Mouse (Mus musculus) liver, embryonic 12.5 days (tissue): ENCODE measurements around the gene Stard3. TPM values are rescaled to one million over a fixed set of nuclear protein-coding genes. Genes with fewer than 3 reads are reported as not detected.

Source experiments
- ATAC-seq: fragments of 200-750 bp; cut with Nextera tagmentation; 2 replicates; pipeline ENCODE4 v1.8.0; 2017; ENCODE audit warnings: moderate number of reproducible peaks, mild to moderate bottlenecking, moderate library complexity
- H3K27ac ChIP-seq: fragments of 300-500 bp; sonication (generic); 2 replicates; pipeline ENCODE4 v1.5.1; 2016; ENCODE audit warnings: mild to moderate bottlenecking
- H3K27me3 ChIP-seq: fragments of 300-500 bp; sonication (generic); replicated peaks from 2 replicates; pipeline ENCODE4 v1.6.1; 2016; ENCODE audit warnings: mild to moderate bottlenecking, moderate library complexity
- H3K36me3 ChIP-seq: fragments of 300-500 bp; sonication (generic); 2 replicates; pipeline ENCODE4 v1.6.1; 2016; ENCODE audit warnings: mild to moderate bottlenecking, moderate library complexity
- H3K4me1 ChIP-seq: fragments of 300-500 bp; sonication (generic); 2 replicates; pipeline ENCODE4 v1.6.1; 2016
- H3K4me2 ChIP-seq: fragments of 300-500 bp; sonication (generic); 2 replicates; pipeline ENCODE4 v1.6.1; 2016; ENCODE audit warnings: mild to moderate bottlenecking, moderate library complexity
- H3K4me3 ChIP-seq: fragments of 300-500 bp; sonication (generic); 2 replicates; pipeline ENCODE4 v1.5.1; 2016; ENCODE audit warnings: mild to moderate bottlenecking, moderate library complexity
- H3K9ac ChIP-seq: fragments of 300-500 bp; sonication (generic); 2 replicates; pipeline ENCODE4 v1.6.1; 2016; ENCODE audit warnings: mild to moderate bottlenecking, moderate library complexity
- H3K9me3 ChIP-seq: fragments of 300-500 bp; sonication (generic); replicated peaks from 2 replicates; pipeline ENCODE4 v1.6.1; 2016; ENCODE audit warnings: mild to moderate bottlenecking, moderate library complexity
- WGBS: fragments of 180-500 bp; shearing (Covaris S2); methylation state at CpG from one replicate; pipeline ENCODE4 v1.1.7; 2016; ENCODE audit not compliant: insufficient replicate concordance; 5-methylcytosine and 5-hydroxymethylcytosine counted together
- polyA plus RNA-seq: library from polyadenylated mRNA; unstranded; fragments of >200 nt; fragmentation: Nextera tagmentation; extraction: Ambion mirVana; gene quantifications from 2 replicates; pipeline ENCODE4 v1.2.1, GENCODE M21; 2016

The Stard3 gene
- polyA plus RNA-seq, 1 experiment from 2014 or later = 18.9 TPM

DNA sequence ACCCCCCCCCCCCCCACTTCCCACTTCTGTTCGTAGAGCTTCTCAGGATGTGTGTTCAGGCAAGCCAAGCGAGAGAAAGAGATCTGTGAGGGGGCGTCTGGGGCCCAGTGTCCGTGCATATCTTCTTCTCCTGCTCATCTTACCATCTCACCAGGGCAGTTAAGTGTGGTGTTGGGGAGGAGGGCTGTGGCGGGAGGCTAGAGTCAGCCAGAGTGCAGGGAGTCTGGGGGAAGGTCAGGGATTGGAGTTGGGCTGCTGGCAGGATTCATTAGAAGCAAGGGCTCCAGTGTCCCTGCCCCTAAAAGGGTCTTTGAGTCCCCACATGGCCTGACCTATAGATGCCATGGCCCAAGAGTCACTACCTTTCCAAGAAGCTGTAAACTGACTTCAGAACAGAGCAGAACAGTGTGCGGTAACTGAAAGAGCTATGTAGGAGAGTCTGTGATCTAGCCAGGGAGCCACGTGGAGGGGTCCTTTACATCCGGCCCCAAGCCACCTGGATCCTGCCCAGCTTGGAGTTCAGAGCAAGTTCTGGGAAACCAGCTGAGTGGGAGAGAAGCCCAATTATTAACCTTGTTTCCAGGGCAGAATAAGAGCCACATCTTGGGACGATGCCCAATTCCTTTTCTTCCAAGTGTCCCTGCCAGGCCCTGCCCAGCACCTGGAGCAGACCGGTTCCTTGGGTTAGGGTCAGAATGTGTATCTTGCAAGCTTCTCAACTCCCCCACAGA lies 34.9 kb upstream of the Stard3 start:
- no peak overlapping the region for H3K9ac ChIP-seq
- peaks cover 100% of the 10 kb centered on the region for H3K27me3 ChIP-seq
- H3K4me1 ChIP-seq = 0 out of 2 replicates have a peak, but pooled peaks cover 6% of the 10 kb centered on the region
- WGBS = 6% methylated on average over 10 of the region's 10 CpGs
- H3K4me2 ChIP-seq = no peak overlapping the region
- H3K27ac ChIP-seq = no peak overlapping the region
- ATAC-seq = no peak
- H3K36me3 ChIP-seq = no peaks in the 10 kb centered on the region
- no peak overlapping the region for H3K4me3 ChIP-seq
- no peaks in the 10 kb centered on the region for H3K9me3 ChIP-seq

DNA sequence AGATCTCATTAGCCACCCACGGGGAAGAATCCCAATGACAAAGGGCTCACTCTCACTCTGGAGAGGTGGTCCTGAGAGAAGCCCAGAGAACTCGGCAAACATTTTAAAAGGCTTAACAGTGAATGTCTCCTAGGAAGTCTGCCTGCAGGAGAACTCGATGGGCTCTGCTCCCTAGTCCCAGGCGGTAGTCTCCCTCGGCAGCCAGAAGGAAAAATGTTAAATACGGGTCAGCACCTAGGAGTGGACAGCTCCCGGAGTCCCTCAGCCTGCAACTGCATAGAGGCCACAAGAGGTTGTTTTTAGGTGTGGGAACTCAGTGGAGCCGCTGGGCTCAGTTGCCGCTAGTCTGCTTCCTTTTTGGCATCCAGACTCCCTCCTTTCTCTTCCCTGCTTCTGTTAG lies 34.2 kb upstream of the Stard3 start:
- H3K36me3 ChIP-seq = no peaks in the 10 kb centered on the region
- no peak overlapping the region for H3K27ac ChIP-seq
- 3% methylated on average over 9 of the region's 9 CpGs for WGBS
- H3K9me3 ChIP-seq = no peaks in the 10 kb centered on the region
- no peak for ATAC-seq
- H3K27me3 ChIP-seq = peaks cover 100% of the 10 kb centered on the region
- H3K4me2 ChIP-seq = no peak overlapping the region
- H3K4me1 ChIP-seq = 0 out of 2 replicates have a peak, but pooled peaks cover 6% of the 10 kb centered on the region
- H3K4me3 ChIP-seq = no peak overlapping the region
- H3K9ac ChIP-seq = no peak overlapping the region

DNA sequence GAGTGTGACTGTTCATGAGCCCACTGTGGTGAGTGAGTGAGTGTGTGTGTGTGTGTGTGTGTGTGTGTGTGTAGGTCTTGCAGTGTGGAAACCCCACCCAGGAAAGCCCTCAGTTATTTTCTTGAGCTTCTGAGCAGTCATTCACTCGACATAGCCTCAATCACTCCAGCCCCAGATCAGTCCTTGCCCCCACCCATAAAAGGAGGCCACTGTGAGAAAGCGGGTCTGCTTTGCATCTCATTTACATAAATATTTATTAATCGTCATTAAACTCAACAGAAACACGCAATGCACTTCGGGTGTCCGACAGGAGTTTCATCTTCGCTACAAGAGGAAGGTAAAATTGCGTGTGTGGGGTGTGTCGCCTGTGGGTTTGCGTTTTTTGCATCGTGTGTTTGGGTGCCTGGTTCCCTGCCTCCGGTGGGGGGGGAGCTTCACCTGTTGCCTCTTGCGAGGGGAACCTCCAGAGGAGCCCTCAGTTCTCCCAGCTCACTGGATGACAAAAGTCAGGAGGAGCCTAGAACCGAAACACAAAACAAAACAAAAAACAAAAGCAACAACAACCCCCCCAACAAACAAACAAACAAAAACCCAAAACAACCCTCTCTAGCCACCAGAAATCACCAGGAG lies 32.9 kb upstream of the Stard3 start:
- H3K4me1 ChIP-seq = 0 out of 2 replicates have a peak, but pooled peaks cover 6% of the 10 kb centered on the region
- H3K4me3 ChIP-seq = no peak overlapping the region
- no peak for ATAC-seq
- H3K9ac ChIP-seq = no peak overlapping the region
- peaks cover 100% of the 10 kb centered on the region for H3K27me3 ChIP-seq
- no peak overlapping the region for H3K4me2 ChIP-seq
- no peaks in the 10 kb centered on the region for H3K9me3 ChIP-seq
- no peak overlapping the region for H3K27ac ChIP-seq
- WGBS = 8% methylated on average over 14 of the region's 14 CpGs
- H3K36me3 ChIP-seq = no peaks in the 10 kb centered on the region

DNA sequence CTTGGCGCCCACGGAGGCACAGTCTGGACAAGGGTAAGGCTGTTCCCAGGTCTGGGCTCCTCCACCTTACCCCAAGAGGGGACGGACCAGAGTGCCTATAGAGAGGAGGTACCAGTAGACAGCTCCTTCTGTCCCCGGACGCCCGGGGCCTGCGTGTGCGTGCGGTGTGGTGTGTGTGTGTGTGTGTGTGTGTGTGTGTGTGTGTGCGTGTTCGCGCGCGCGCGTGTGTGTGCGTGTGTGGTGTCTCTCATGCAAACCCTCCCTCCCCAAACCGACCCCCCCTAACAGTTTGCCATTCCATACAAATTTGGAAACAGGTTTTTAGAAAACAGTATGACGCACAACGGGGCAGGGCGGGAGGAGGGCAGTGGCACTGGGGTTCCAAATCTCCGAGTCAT lies 32.3 kb upstream of the Stard3 start:
- ATAC-seq = no peak
- H3K4me2 ChIP-seq = no peak overlapping the region
- H3K9ac ChIP-seq = no peak overlapping the region
- 0 out of 2 replicates have a peak, but pooled peaks cover 6% of the 10 kb centered on the region for H3K4me1 ChIP-seq
- H3K36me3 ChIP-seq = no peaks in the 10 kb centered on the region
- H3K27ac ChIP-seq = no peak overlapping the region
- H3K4me3 ChIP-seq = no peak overlapping the region
- H3K27me3 ChIP-seq = peaks cover 100% of the 10 kb centered on the region
- WGBS = 4% methylated on average over 22 of the region's 22 CpGs
- H3K9me3 ChIP-seq = no peaks in the 10 kb centered on the region

DNA sequence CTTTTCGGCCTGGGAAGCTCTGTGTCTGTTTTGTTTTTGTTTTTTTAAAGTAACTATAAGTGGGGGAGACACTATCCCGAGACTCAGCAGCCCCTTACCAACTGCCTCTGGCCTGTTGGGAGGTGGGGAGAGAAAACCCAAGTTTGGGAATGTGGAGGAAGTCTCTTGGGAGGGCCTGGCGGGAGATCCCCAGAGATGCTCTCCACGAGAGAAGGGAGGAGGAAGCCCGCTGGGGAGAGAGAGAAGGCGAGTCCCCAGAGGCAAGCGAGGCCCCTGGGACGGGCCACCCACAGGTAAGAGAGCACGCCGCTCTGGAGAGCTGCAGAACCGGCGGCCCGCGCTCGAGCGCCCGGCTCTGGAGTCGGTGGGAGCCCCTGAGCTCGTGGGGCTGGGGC lies 31.4 kb upstream of the Stard3 start:
- no peaks in the 10 kb centered on the region for H3K9me3 ChIP-seq
- H3K4me3 ChIP-seq = no peak overlapping the region
- WGBS = under 1% methylated on average over 19 of the region's 19 CpGs
- H3K27ac ChIP-seq = no peak overlapping the region
- H3K4me1 ChIP-seq = 0 out of 2 replicates have a peak, but pooled peaks cover 6% of the 10 kb centered on the region
- no peak for ATAC-seq
- peaks cover 100% of the 10 kb centered on the region for H3K27me3 ChIP-seq
- H3K4me2 ChIP-seq = peak overlapping the region; percentile 28; the same call in 1 of the 2 replicates
- no peak overlapping the region for H3K9ac ChIP-seq
- no peaks in the 10 kb centered on the region for H3K36me3 ChIP-seq

DNA sequence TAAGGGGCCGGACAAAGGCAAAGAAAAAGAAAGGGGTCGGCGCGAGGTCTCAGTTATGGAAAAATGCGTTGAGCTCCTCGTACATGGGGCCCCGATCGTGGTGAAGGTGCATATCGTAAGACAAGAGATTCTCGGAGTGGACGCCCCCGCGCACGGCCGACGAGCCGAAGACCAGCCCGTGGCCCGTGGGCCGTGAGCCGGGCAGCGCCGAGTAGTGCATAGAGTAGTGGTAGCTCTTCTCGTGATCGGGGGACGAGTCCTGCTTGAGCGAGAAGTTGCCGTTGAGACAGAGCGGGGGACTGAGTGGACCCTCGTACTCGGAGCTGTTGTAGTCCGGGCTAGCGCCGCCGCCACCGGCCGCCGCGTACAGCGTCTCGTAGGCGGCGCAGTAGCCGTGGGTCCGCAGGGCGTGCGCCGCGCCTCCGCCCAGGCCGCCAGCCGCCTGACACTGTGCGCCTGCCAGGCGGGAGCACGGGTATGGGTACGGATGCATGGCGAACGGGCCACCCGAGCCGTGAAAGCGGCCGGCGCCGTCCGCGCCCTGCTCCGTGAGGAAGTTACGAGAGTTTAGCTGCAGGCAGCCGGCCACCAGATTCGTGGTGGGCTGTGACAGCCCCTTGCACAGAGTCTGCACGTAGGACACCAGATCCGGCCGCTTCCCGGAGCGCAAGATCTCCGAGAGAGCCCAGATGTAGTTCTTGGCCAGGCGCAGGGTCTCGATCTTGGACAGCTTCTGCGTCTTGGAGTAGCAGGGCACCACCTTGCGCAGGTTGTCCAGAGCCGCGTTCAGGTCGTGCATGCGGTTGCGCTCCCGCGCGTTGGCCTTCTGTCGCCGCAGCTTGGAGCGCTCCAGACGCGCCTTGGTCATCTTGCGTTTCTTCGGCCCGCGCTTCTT lies 30.8 kb upstream of the Stard3 start:
- Histone ChIP-seq H3K4me2 (peak overlapping the region; percentile 28), H3K27ac (no peak overlapping the region), H3K9ac (no peak overlapping the region), H3K4me3 (peak overlapping the region; percentile 2; the same call in 1 of the 2 replicates), H3K36me3 (no peaks in the 10 kb centered on the region), H3K9me3 (no peaks in the 10 kb centered on the region), H3K27me3 (peaks cover 100% of the 10 kb centered on the region), H3K4me1 (0 out of 2 replicates have a peak, but pooled peaks cover 6% of the 10 kb centered on the region)
- no peak for ATAC-seq
- WGBS = 2% methylated on average over 97 of the region's 97 CpGs

DNA sequence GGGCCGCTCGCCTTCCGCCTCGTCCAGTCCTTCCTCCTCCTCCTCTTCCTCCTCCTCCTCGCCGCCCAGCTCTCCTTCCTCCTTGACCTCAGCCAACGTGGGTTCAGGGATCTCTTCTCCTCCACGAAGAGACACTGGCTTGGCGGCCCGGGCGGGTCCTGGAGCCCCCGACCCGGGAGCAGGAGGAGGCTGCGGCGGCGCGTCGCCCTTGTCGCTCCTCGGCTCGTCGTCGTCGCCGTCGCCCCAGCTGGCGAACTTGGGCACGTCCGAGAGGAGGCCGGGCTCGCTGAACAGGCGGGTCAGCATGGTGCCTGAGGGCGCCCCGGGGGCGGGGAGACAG lies 30.2 kb upstream of the Stard3 start:
- Histone ChIP-seq H3K36me3 (no peaks in the 10 kb centered on the region), H3K27me3 (peaks cover 100% of the 10 kb centered on the region), H3K9ac (no peak overlapping the region), H3K4me1 (0 out of 2 replicates have a peak, but pooled peaks cover 6% of the 10 kb centered on the region), H3K4me3 (peak overlapping the region; percentile 2; the same call in 1 of the 2 replicates), H3K9me3 (no peaks in the 10 kb centered on the region), H3K27ac (no peak overlapping the region), H3K4me2 (peak overlapping the region; percentile 28)
- WGBS = 1% methylated on average over 35 of the region's 35 CpGs
- no peak for ATAC-seq

DNA sequence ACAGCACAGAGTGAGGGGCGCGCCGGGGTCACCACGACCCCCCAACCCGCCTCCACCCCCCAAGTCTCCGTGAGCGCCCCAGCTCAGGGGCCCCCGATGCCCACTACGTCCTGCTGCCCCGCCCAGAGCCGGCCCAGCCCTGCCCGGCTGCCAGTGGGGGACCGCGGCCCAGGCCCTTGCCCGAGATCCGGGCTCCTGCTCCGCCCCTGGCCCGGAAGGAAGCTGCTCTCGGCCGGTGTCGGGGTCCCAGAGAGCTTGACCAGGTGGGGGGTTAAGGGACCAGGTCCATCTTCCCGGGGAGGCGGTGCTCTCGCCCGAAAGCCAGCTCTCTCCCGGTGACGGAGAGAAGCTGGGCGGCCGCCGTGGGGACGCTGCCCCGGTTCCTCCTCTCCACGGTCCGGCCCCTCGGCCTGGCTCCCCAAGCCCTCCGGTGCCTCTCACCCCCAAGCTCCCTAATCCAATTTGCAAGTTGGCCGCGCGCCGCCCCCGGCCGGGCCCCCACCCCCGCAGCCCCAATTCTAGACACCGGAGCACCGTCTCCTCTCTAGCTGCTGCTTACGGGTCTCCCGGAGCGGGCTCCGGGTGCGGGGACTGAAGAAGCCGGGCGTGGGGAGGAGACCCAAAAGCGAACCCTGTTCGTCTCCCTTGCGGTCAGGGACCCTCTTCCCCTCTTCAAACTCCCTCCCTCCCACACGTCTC lies 29.6 kb upstream of the Stard3 start:
- Histone ChIP-seq H3K4me1 (0 out of 2 replicates have a peak, but pooled peaks cover 6% of the 10 kb centered on the region), H3K9me3 (no peaks in the 10 kb centered on the region), H3K4me3 (peak overlapping the region; percentile 2; the same call in 1 of the 2 replicates), H3K27me3 (peaks cover 100% of the 10 kb centered on the region), H3K4me2 (peak overlapping the region; percentile 28), H3K27ac (no peak overlapping the region), H3K36me3 (no peaks in the 10 kb centered on the region), H3K9ac (no peak overlapping the region)
- WGBS = 3% methylated on average over 56 of the region's 56 CpGs
- no peak for ATAC-seq

DNA sequence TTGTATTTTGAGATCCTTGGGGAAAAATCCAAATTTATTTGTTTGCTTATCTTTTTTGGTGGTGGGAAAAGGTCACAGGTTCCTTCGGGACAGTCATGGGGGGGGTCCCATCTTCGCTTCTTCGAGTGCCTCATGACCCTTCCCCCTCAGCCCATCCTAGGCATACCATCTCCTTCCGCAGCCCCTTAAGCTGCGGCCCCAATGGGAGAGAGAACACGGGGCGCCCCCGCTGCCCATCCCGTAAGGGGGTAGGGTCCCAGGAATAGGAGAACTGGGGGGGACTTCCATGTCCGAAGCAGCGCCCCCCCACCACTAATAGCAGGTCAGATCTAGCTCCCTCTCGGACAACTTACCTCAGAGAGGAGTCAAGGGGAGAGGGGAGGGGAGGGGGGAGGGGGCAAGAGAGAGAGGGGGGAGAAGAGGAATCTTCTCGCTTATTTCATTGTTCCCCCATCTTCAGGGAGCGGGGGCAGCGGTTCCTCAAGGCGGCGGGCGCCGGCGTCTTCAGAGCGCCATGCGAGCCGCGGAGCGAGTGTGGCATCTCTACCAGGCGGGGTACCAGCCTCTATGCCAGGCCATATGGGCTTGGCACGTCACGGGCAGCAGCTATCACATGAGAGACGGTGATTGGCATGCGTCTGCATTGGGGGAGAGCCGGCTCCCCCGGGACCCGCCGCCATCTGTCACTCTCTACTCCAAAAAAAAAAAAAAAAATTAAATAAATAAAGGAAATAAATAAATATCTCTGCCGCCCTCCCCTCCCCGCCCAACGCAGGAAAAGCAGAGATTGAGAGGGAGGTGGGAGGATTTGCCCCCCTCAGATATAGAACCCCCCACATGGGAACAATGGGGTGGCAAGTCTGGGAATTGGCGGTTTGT lies 28.8 kb upstream of the Stard3 start, which contains the start of gene Neurod2:
Gene Neurod2 (minus strand): TSS at position 568 of the 879 bp plus-strand sequence.
- Histone ChIP-seq H3K4me2 (peak within 1 kb of the TSS; percentile 28), H3K36me3 (no peaks in the 10 kb centered on the region), H3K4me3 (peak within 1 kb of the TSS; percentile 2; the same call in 1 of the 2 replicates), H3K9ac (no peak within 1 kb of the TSS), H3K27me3 (peaks cover 100% of the 10 kb centered on the region), H3K27ac (no peak within 1 kb of the TSS), H3K4me1 (peaks cover 8% of the 10 kb centered on the region; the same call in 1 of the 2 replicates), H3K9me3 (no peaks in the 10 kb centered on the region)
- no peak for ATAC-seq
- WGBS = 3% methylated on average over 38 of the region's 38 CpGs

DNA sequence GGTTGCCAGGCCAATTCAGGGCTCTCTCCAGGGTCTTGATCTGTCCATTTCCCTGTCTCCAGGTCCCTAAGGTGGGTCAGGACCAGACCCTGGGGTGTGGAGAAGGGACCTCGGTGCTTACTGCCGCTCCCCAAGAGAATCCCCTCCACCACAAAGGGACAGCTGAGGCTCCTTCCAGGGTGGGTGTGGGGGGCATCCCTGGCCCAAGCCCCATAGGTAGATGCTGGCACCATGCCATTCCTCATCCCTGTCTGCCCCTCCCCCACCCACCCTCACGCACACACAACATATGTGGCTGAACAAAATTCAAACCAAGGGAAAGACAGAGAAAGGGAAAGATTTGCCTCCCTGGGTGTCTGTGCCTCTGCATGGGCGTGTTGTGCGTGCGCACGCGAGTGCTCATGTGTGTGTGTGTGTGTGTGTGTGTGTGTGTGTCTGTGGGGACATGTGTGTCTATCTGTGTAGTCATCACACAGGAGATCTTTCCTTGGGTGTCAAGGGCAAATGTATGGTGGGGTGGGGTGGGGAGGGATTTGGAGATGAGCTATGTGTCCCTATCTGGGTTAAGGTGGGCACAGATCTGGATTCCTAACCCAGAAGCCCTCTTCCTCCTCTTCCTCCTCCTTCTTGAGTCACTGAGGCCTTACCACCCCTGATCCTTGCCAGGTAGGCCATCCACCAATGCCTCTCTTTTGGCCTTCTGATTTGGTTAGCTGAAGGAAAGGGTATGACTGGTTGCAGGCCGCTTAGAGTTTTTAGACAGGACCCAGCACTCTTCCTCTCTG lies 28.0 kb upstream of the Stard3 start:
- peaks cover 12% of the 10 kb centered on the region for H3K4me1 ChIP-seq
- 28% methylated on average over 9 of the region's 9 CpGs for WGBS
- no peak overlapping the region for H3K9ac ChIP-seq
- no peaks in the 10 kb centered on the region for H3K9me3 ChIP-seq
- no peak overlapping the region for H3K4me2 ChIP-seq
- no peaks in the 10 kb centered on the region for H3K36me3 ChIP-seq
- ATAC-seq = no peak
- H3K27me3 ChIP-seq = peaks cover 100% of the 10 kb centered on the region
- no peak overlapping the region for H3K27ac ChIP-seq
- no peak overlapping the region for H3K4me3 ChIP-seq
